In genomic region chr2:69239315-69239714, GRCm38 (mm10) we compare ENCODE assay signal across 27 mouse cellular contexts. TPM values are rescaled to one million over a fixed set of nuclear protein-coding genes. Genes with fewer than 3 reads are reported as not detected.
"Had no signal": no experiment of that assay in that cellular context is flagged by ENCODE, and none has a peak within 500 bp of the region (broad histone marks: within the 10 kb centered on the region; RNA-seq: fewer than 3 reads in every experiment).

No protein-coding gene starts in this region.

- H3K27me3 ChIP-seq: liver, embryonic 13.5 days had no signal

- H3K4me2 ChIP-seq: liver, embryonic 13.5 days; midbrain, embryonic 11.5 days had no signal

- ATAC-seq: hindbrain, embryonic 16.5 days had no signal

- H3K9ac ChIP-seq: liver, embryonic 13.5 days had no signal

- DNase-seq: kidney, adult 9 months; layer of hippocampus, postnatal 36 days; liver, embryonic 13.5 days; lung, adult 2 months; lung, postnatal 14 days; lung, postnatal 4 days; midbrain, embryonic 14.5 days; thymus, postnatal 36 days had no signal

- H3K36me3 ChIP-seq: liver, embryonic 13.5 days had no signal

- H3K4me1 ChIP-seq: liver, embryonic 13.5 days had no signal

- H3K9me3 ChIP-seq: liver, embryonic 13.5 days had no signal

- H3K27ac ChIP-seq: left cerebral cortex, adult 2 months; liver, embryonic 13.5 days had no signal

- H3K4me3 ChIP-seq: left cerebral cortex, adult 2 months; liver, embryonic 13.5 days had no signal

RNA-seq across cellular contexts. Expression of gene G6pc2, which starts 28.4 kb away (rescaled TPM):
- total RNA-seq: layer of hippocampus, adult 8-10 months; layer of hippocampus, postnatal 10 days; layer of hippocampus, postnatal 36 days; left cerebral cortex, adult 2 months; left cerebral cortex, postnatal 10 days; left cerebral cortex, postnatal 36 days; liver, adult 2 months; megakaryocyte progenitor cell, adult 5-6 weeks; megakaryocyte-erythroid progenitor cell, adult 5-6 weeks; midbrain, postnatal 0 days had no signal
- polyA plus RNA-seq: liver, adult 2 months; liver, embryonic 13.5 days; liver, embryonic 16.5 days; lung, adult 2 months; lung, embryonic 16.5 days; midbrain, embryonic 11.5 days; neural tube, embryonic 11.5 days; small intestine, adult 2 months; spleen, adult 2 months; stomach, embryonic 14.5 days; thymus, postnatal 0 days; urinary bladder, adult 2 months had no signal
